Comparison of ENCODE assay signal across 33 mouse cellular contexts in the genomic region with DNA sequence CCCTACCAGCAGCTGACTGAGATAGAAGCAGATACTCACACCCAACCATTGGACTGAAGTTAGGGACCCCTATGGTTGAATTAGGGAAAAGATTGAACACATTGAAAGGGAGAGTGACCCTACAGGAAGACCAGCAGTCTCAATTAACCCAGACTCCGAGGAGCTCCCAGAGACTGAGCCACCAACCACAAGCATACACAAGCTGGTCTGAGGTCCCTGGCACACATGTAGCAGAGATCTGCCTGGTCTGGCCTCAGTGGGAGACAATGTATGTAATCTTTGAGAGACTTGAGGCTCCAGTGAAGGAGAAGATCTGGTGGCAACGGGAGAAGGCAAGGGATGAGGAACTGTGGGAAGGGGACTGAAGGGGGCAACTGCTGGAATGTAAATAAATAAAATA. TPM values are rescaled to one million over a fixed set of nuclear protein-coding genes. Genes with fewer than 3 reads are reported as not detected.
"Had no signal": no experiment of that assay in that cellular context is flagged by ENCODE, and none has a peak within 500 bp of the region (broad histone marks: within the 10 kb centered on the region; RNA-seq: fewer than 3 reads in every experiment).

No protein-coding gene starts in this region.

- H3K9ac ChIP-seq: limb, embryonic 12.5 days; limb, embryonic 13.5 days; limb, embryonic 15.5 days; liver, embryonic 12.5 days; liver, embryonic 13.5 days; liver, embryonic 14.5 days; liver, embryonic 15.5 days; liver, postnatal 0 days; lung, embryonic 14.5 days; lung, embryonic 15.5 days; midbrain, embryonic 12.5 days; midbrain, embryonic 13.5 days; midbrain, embryonic 15.5 days; neural tube, embryonic 12.5 days had no signal

- H3K27me3 ChIP-seq: limb, embryonic 12.5 days; limb, embryonic 13.5 days; limb, embryonic 15.5 days; liver, embryonic 12.5 days; liver, embryonic 13.5 days; liver, embryonic 15.5 days; lung, embryonic 15.5 days; megakaryocyte, embryonic 14.5 days; midbrain, embryonic 12.5 days; midbrain, embryonic 13.5 days; midbrain, embryonic 15.5 days; neural tube, embryonic 12.5 days had no signal

- H3K9me3 ChIP-seq: limb, embryonic 10.5 days; limb, embryonic 13.5 days; limb, embryonic 15.5 days; liver, embryonic 12.5 days; liver, embryonic 13.5 days; liver, embryonic 15.5 days; lung, embryonic 15.5 days; megakaryocyte, embryonic 14.5 days; midbrain, embryonic 10.5 days; midbrain, embryonic 12.5 days; midbrain, embryonic 13.5 days; midbrain, embryonic 15.5 days; neural tube, embryonic 12.5 days had no signal

- H3K36me3 ChIP-seq: limb, embryonic 10.5 days; limb, embryonic 12.5 days; limb, embryonic 13.5 days; limb, embryonic 15.5 days; liver, embryonic 12.5 days; liver, embryonic 13.5 days; liver, embryonic 15.5 days; lung, embryonic 15.5 days; midbrain, embryonic 10.5 days; midbrain, embryonic 12.5 days; midbrain, embryonic 13.5 days; midbrain, embryonic 15.5 days; neural tube, embryonic 12.5 days had no signal

- ATAC-seq: liver, embryonic 12.5 days; liver, postnatal 0 days; lung, postnatal 0 days; midbrain, embryonic 13.5 days; midbrain, embryonic 15.5 days; midbrain, embryonic 16.5 days had no signal

- H3K4me2 ChIP-seq: limb, embryonic 12.5 days; limb, embryonic 13.5 days; limb, embryonic 15.5 days; liver, embryonic 11.5 days; liver, embryonic 12.5 days; liver, embryonic 13.5 days; liver, embryonic 15.5 days; lung, embryonic 14.5 days; lung, embryonic 15.5 days; midbrain, embryonic 11.5 days; midbrain, embryonic 12.5 days; midbrain, embryonic 13.5 days; midbrain, embryonic 15.5 days; neural tube, embryonic 12.5 days had no signal

- DNase-seq: left cerebral cortex, postnatal 4 days; liver; liver, embryonic 13.5 days; liver, postnatal 0 days; lung, adult 18-20 months; lung, adult 2 months; lung, embryonic 14.5 days; lung, postnatal 10 days; lung, postnatal 14 days; lung, postnatal 36 days; lung, postnatal 4 days; midbrain, embryonic 14.5 days had no signal

- H3K4me1 ChIP-seq: limb, embryonic 10.5 days; limb, embryonic 12.5 days; limb, embryonic 13.5 days; limb, embryonic 15.5 days; liver, embryonic 12.5 days; liver, embryonic 13.5 days; liver, embryonic 15.5 days; lung, embryonic 15.5 days; megakaryocyte, embryonic 14.5 days; midbrain, embryonic 10.5 days; midbrain, embryonic 12.5 days; midbrain, embryonic 13.5 days; midbrain, embryonic 15.5 days; neural tube, embryonic 12.5 days had no signal

- H3K27ac ChIP-seq: limb, embryonic 10.5 days; limb, embryonic 12.5 days; limb, embryonic 13.5 days; limb, embryonic 15.5 days; liver, embryonic 12.5 days; liver, embryonic 13.5 days; liver, embryonic 14.5 days; liver, embryonic 15.5 days; lung, embryonic 15.5 days; macrophage; midbrain, embryonic 10.5 days; midbrain, embryonic 12.5 days; midbrain, embryonic 13.5 days; midbrain, embryonic 15.5 days; neural tube, embryonic 12.5 days had no signal

- H3K4me3 ChIP-seq: limb, embryonic 10.5 days; limb, embryonic 12.5 days; limb, embryonic 13.5 days; limb, embryonic 15.5 days; liver, embryonic 12.5 days; liver, embryonic 13.5 days; liver, embryonic 15.5 days; lung, embryonic 15.5 days; megakaryocyte, embryonic 14.5 days; midbrain, embryonic 10.5 days; midbrain, embryonic 12.5 days; midbrain, embryonic 13.5 days; midbrain, embryonic 15.5 days; myocyte; neural tube, embryonic 12.5 days had no signal

RNA-seq across cellular contexts. Expression of gene Gm9833, which starts 23.7 kb away (rescaled TPM):
- polyA plus RNA-seq: liver, adult 2 months had no signal
